Mouse (Mus musculus) midbrain, embryonic 14.5 days (tissue): ENCODE data around the gene Krtap17-1. TPM values are rescaled to one million over a fixed set of nuclear protein-coding genes. Genes with fewer than 3 reads are reported as not detected.

Experiments
- ATAC-seq: fragments of 200-750 bp; cut with Nextera tagmentation; 2 replicates; pipeline ENCODE4 v1.8.0; 2017; ENCODE audit warnings: moderate number of reproducible peaks, moderate library complexity; ENCODE audit not compliant: low FRiP score, low TSS enrichment
- DNase-seq: peaks from one replicate; pipeline ENCODE4 v3.0.0-alpha.2; 2015
- H3K27ac ChIP-seq: fragments of 300-500 bp; sonication (generic); replicated peaks from 2 replicates; pipeline ENCODE4 v1.5.1; 2014; ENCODE audit warnings: mild to moderate bottlenecking, low read depth, low read length, moderate library complexity
- H3K27me3 ChIP-seq: fragments of 300-500 bp; sonication (generic); 2 replicates; pipeline ENCODE4 v1.6.1; 2014; ENCODE audit warnings: low read length, control low read depth, mixed read lengths; ENCODE audit not compliant: control insufficient read depth, insufficient read depth
- H3K36me3 ChIP-seq: fragments of 300-500 bp; sonication (generic); 2 replicates; pipeline ENCODE4 v1.6.1; 2014; ENCODE audit warnings: low read length, control low read depth; ENCODE audit not compliant: control insufficient read depth, insufficient read depth
- H3K4me1 ChIP-seq: fragments of 300-500 bp; sonication (generic); 2 replicates; pipeline ENCODE4 v1.6.1; 2014; ENCODE audit warnings: mild to moderate bottlenecking, antibody characterized with exemption, low read length, control low read depth; ENCODE audit not compliant: control insufficient read depth, insufficient read depth
- H3K4me2 ChIP-seq: fragments of 300-500 bp; sonication (generic); 2 replicates; pipeline ENCODE4 v1.6.1; 2014; ENCODE audit warnings: mild to moderate bottlenecking, low read length, moderate library complexity
- H3K4me3 ChIP-seq: fragments of 300-500 bp; sonication (generic); replicated peaks from 2 replicates; pipeline ENCODE4 v1.5.1; 2014; ENCODE audit warnings: low read depth, low read length
- H3K9ac ChIP-seq: fragments of 300-500 bp; sonication (generic); replicated peaks from 2 replicates; pipeline ENCODE4 v1.6.1; 2014; ENCODE audit warnings: mild to moderate bottlenecking, low read length, moderate library complexity
- H3K9me3 ChIP-seq: fragments of 300-500 bp; sonication (generic); 2 replicates; pipeline ENCODE4 v1.6.1; 2016; ENCODE audit warnings: low read length, control low read depth, mixed read lengths; ENCODE audit not compliant: control insufficient read depth
- WGBS: fragments of 180-500 bp; shearing (Covaris S2); extraction: QIAGEN DNeasy Blood & Tissue Kit; methylation state at CpG from one replicate; pipeline ENCODE4 v1.1.7; 2014; 5-methylcytosine and 5-hydroxymethylcytosine counted together
- polyA plus RNA-seq: library from polyadenylated mRNA; unstranded; fragments of >200 nt; fragmentation: Nextera tagmentation; extraction: Ambion mirVana; gene quantifications from 2 replicates; pipeline ENCODE4 v1.2.1, GENCODE M21; 2014

The Krtap17-1 gene
- polyA plus RNA-seq, 1 experiment from 2014 or later, result not detected

DNA sequence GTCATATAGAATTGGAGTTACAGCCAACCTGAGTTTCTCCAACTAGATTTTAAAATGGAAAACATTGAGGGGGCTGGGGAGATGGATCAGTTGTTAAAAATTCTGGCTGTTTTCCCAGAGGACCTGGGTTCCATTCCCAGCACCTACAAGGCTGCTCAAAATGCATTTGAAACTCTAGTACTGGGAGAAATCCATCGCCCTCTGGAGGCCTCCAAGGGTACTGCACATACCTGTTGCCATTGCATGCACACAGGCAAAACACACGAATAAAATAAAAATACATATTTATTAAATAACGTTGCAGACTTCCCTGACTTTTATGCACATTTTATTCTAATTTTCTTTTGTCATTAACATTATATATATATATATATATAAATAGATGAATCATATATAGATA is 12.8 kb upstream of the Krtap17-1 start:
- no peak for ATAC-seq

DNA sequence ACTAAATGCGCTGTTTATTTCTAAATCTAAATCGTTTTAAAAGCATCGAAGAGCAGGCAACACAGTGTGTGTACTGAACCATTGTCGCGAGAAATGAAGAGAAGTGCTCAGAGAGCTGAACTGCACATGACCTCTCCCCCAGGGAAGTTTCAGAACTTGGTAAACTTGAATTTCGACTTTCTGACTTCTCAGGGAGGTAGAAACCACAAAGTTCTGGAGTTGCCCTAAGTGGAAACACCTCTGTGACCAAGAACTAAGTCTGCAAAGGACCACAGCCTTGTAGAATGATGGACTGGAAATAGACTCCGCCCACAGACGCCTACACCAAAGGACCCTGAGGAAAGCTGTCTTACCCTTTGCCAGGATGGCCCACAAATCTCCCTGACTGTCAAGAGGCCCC is 12.1 kb upstream of the Krtap17-1 start:
- 91% methylated on average over 8 of the region's 8 CpGs for WGBS

More for the DNA sequence above, 12.8 kb upstream of the Krtap17-1 start:
- Histone ChIP-seq H3K9ac (no peak overlapping the region), H3K4me3 (no peak overlapping the region), H3K4me2 (no peak overlapping the region), H3K9me3 (no peaks in the 10 kb centered on the region), H3K36me3 (no peaks in the 10 kb centered on the region), H3K27ac (no peak overlapping the region), H3K27me3 (no peaks in the 10 kb centered on the region), H3K4me1 (no peaks in the 10 kb centered on the region)
- 56% methylated on average over 3 of the region's 3 CpGs for WGBS
- DNase-seq, result no peak

GRCm38 (mm10) chr11:100004846-100005245 is 11.1 kb upstream of the Krtap17-1 start:
- Histone ChIP-seq H3K9ac (no peak overlapping the region), H3K36me3 (no peaks in the 10 kb centered on the region), H3K4me1 (no peaks in the 10 kb centered on the region), H3K27me3 (no peaks in the 10 kb centered on the region), H3K27ac (no peak overlapping the region), H3K4me2 (no peak overlapping the region), H3K9me3 (no peaks in the 10 kb centered on the region), H3K4me3 (no peak overlapping the region)
- WGBS, result 27% methylated on average over 6 of the region's 6 CpGs
- peak; percentile 77 for DNase-seq
- no peak for ATAC-seq

More for the DNA sequence above, 12.1 kb upstream of the Krtap17-1 start:
- no peaks in the 10 kb centered on the region for H3K27me3 ChIP-seq
- DNase-seq (no peak), ATAC-seq (no peak)
- no peak overlapping the region for H3K4me2 ChIP-seq
- no peak overlapping the region for H3K4me3 ChIP-seq
- H3K36me3 ChIP-seq, result no peaks in the 10 kb centered on the region
- no peak overlapping the region for H3K9ac ChIP-seq
- H3K4me1 ChIP-seq, result no peaks in the 10 kb centered on the region
- no peaks in the 10 kb centered on the region for H3K9me3 ChIP-seq
- no peak overlapping the region for H3K27ac ChIP-seq

GRCm38 (mm10) chr11:99999091-99999490 is 5.3 kb upstream of the Krtap17-1 start:
- no peaks in the 10 kb centered on the region for H3K27me3 ChIP-seq
- no peaks in the 10 kb centered on the region for H3K4me1 ChIP-seq
- no peaks in the 10 kb centered on the region for H3K9me3 ChIP-seq
- no peak overlapping the region for H3K27ac ChIP-seq
- ATAC-seq, result no peak
- no peak overlapping the region for H3K4me2 ChIP-seq
- H3K36me3 ChIP-seq, result no peaks in the 10 kb centered on the region
- 92% methylated on average over 7 of the region's 7 CpGs for WGBS
- no peak overlapping the region for H3K4me3 ChIP-seq
- no peak for DNase-seq
- H3K9ac ChIP-seq, result no peak overlapping the region

DNA sequence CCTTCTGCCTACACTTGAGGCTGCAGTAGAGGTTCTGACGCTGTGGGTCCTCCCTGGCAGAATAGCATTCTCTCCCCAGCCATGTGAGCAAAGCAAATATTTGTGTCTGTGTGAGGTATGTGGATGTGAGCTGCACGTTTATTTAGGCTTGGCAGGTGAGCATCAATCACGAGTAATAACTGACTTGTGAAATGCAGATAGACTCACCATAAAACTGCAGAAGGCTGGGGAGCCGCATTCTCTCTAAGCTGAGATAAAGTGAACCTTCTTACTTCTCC is 529 bp upstream of the Krtap17-1 start:
- no peaks in the 10 kb centered on the region for H3K27me3 ChIP-seq
- H3K4me2 ChIP-seq, result no peak overlapping the region
- no peaks in the 10 kb centered on the region for H3K4me1 ChIP-seq
- no peaks in the 10 kb centered on the region for H3K9me3 ChIP-seq
- no peak overlapping the region for H3K9ac ChIP-seq
- no peaks in the 10 kb centered on the region for H3K36me3 ChIP-seq
- H3K27ac ChIP-seq, result no peak overlapping the region
- DNase-seq (no peak), ATAC-seq (no peak)
- 71% methylated on average over 4 of the region's 4 CpGs for WGBS
- no peak overlapping the region for H3K4me3 ChIP-seq

DNA sequence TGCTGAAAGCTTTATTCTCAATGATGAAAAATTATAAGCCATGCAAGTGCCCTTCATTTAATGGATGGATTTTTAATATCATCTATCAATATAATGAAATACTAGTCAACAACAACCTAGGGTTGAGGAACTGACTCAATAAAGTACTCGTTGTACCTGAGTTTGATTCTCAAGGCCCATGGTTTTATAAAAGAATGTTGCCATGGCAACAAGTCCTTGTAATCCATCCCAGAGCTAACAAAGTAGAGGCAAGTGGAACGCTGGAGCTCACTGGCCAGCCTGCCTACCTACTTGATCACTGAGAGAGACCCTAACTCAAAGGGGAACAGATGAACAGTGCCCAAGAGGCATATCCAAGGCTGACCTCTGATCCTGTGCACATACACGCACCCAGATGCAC is 3.2 kb downstream of the Krtap17-1 start:
- no peak overlapping the region for H3K27ac ChIP-seq
- H3K27me3 ChIP-seq, result no peaks in the 10 kb centered on the region
- H3K36me3 ChIP-seq, result no peaks in the 10 kb centered on the region
- DNase-seq (peak; percentile 65), ATAC-seq (no peak)
- no peak overlapping the region for H3K4me2 ChIP-seq
- H3K4me1 ChIP-seq, result no peaks in the 10 kb centered on the region
- H3K9ac ChIP-seq, result no peak overlapping the region
- H3K4me3 ChIP-seq, result no peak overlapping the region
- 61% methylated on average over 3 of the region's 3 CpGs for WGBS
- no peaks in the 10 kb centered on the region for H3K9me3 ChIP-seq

- Histone ChIP-seq H3K9me3 (no peaks in the 10 kb centered on the region), H3K27me3 (no peaks in the 10 kb centered on the region), H3K27ac (no peak overlapping the region), H3K4me1 (no peaks in the 10 kb centered on the region), H3K36me3 (no peaks in the 10 kb centered on the region), H3K9ac (no peak overlapping the region), H3K4me2 (no peak overlapping the region), H3K4me3 (no peak overlapping the region)
- DNase-seq (no peak), ATAC-seq (no peak)
- 88% methylated on average over 6 of the region's 6 CpGs for WGBS
Observed at GRCm38 (mm10) chr11:99989881-99990405, 3.9 kb downstream of the Krtap17-1 start.

GRCm38 (mm10) chr11:99988530-99988929 is 5.3 kb downstream of the Krtap17-1 start:
- no peak overlapping the region for H3K4me2 ChIP-seq
- H3K36me3 ChIP-seq, result no peaks in the 10 kb centered on the region
- no peak overlapping the region for H3K9ac ChIP-seq
- DNase-seq (no peak), ATAC-seq (no peak)
- no peaks in the 10 kb centered on the region for H3K9me3 ChIP-seq
- WGBS, result 93% methylated on average over 3 of the region's 3 CpGs
- H3K27me3 ChIP-seq, result no peaks in the 10 kb centered on the region
- H3K27ac ChIP-seq, result no peak overlapping the region
- H3K4me3 ChIP-seq, result no peak overlapping the region
- H3K4me1 ChIP-seq, result no peaks in the 10 kb centered on the region

DNA sequence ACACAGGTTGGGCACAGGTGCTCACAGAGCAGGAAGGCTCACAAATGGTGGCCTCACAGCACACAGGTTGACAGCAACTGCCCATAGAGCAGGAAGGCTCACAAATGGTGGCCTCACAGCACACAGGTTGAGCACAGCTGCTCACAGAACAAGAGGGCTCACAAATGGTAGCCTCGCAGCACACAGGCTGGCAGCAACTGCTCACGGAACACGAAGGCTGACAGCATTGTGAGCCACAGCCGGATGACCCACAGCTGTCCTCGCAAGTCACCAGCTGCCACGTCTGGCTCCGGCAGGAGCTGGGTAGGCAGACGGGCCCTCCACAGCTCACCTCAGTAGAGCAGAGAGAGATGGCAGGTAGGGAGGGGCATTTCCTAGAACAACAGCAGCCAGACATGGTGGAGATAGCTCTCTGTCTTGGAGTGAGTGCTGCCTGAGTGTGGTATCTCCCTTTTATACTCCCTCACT is 7.6 kb downstream of the Krtap17-1 start, which contains the start of gene Krtap16-1:
Gene Krtap16-1, minus strand, starts transcription at position 418 of the 468 bp plus-strand sequence.
- no peaks in the 10 kb centered on the region for H3K9me3 ChIP-seq
- no peak within 1 kb of the TSS for H3K4me2 ChIP-seq
- no peaks in the 10 kb centered on the region for H3K4me1 ChIP-seq
- H3K27me3 ChIP-seq, result no peaks in the 10 kb centered on the region
- no peak for DNase-seq
- 86% methylated on average over 8 of the region's 8 CpGs for WGBS
- H3K36me3 ChIP-seq, result no peaks in the 10 kb centered on the region
- no peak within 1 kb of the TSS for H3K4me3 ChIP-seq
- H3K9ac ChIP-seq, result no peak within 1 kb of the TSS
- no peak for ATAC-seq
- H3K27ac ChIP-seq, result peak within 1 kb of the TSS; percentile 52
